Mouse (Mus musculus) stomach, postnatal 0 days (tissue): ENCODE results near the gene Stard3nl.

Experiments
- CTCF ChIP-seq: IDR thresholded peaks from 2 replicates; pipeline ENCODE4 v1.5.1; 2016; ENCODE audit warnings: antibody characterized with exemption, low read depth, mild to moderate bottlenecking, moderate library complexity
- EP300 ChIP-seq: optimal IDR thresholded peaks from 2 replicates; pipeline ENCODE3; 2016; ENCODE audit warnings: antibody characterized with exemption

DNA sequence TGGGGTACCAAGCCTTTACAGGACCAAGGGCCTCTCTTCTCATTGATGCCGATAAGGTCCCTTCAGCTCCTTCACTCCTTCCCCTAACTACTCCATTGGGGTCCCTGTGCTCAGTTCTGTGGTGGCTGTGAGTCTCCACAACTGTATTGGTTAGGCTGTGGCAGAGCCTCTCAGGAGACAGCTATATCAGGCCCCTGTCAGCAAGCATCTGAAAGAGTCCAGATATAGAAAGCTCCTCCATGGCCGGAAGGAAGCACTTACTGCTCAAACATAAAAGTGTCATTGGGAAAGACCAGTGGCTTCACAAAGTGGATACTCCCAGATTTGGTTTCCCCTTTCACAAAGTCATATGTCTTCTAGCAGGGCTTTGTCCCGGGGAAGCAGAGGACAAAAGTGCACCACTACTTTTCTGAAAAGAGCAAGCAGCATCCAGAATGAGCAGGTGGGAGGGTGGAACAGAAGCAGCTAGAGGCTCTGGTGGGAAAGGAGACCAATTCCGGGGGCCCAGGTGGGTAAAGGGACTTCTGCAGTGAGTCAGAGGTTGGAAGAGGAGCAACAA lies 34.3 kb upstream of the Stard3nl start:
- TF ChIP-seq CTCF (no peak), EP300 (no peak)
